Mouse (Mus musculus): ENCODE measurements around the gene Smdt1.

GRCm38 (mm10) chr15:82308416-82308815 lies 30.3 kb upstream of the Smdt1 start:
- TF ChIP-seq POLR2A (IDR thresholded peaks at IDR 0.05; ENCODE audit: control insufficient read depth, extremely low read depth, insufficient read depth, low read length, poor library complexity) (no peak), CTCF (IDR thresholded peaks at IDR 0.05; ENCODE audit: borderline replicate concordance, control insufficient read depth, extremely low read depth, insufficient read depth, low read length, poor library complexity) (no peak)

Data from thymus, adult 2 months (tissue).